Mouse (Mus musculus) kidney, adult 2 months (tissue): Measurements from ENCODE around the gene Slc34a3.

Experiments used
- CTCF ChIP-seq: fragments of 200-500 bp; conservative IDR thresholded peaks from 2 replicates; pipeline ENCODE4 v1.5.1; 2011; ENCODE audit warnings: low read depth, mild to moderate bottlenecking, control low read depth, low read length, moderate library complexity, mixed read lengths; ENCODE audit not compliant: insufficient read depth, insufficient read length
- POLR2A ChIP-seq: fragments of 200-500 bp; IDR thresholded peaks from one replicate; pipeline ENCODE4 v1.6.1; 2011; ENCODE audit warnings: low read depth, low read length, control low read depth

DNA sequence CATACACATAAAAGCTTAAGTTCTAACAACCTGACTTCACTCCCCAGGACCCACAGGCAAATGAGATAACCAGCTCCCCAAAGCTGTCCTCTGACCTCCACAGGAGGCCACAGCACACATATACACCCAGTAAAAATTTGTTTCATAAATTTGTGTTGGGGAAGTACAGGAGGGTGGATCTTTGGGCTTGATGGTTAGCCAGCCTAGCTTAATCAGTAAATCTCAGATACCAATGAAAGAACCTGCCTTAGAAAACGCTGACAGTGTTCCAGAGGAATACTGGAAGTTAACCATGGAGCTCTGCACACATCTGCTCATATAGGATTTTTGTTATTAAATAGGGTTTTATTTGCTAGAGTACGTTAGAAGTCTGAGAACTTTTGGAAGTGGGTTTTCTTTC, 16.5 kb downstream of the Slc34a3 start:
- TF ChIP-seq CTCF: no peak
- TF ChIP-seq POLR2A: no peak
